Mouse (Mus musculus): ENCODE data around the gene Sh3rf1. TPM values are rescaled to one million over a fixed set of nuclear protein-coding genes. Genes with fewer than 3 reads are reported as not detected.

The Sh3rf1 gene
- polyA plus RNA-seq, 1 experiment: 5.5 TPM

- Histone ChIP-seq H3K4me3 (replicated peaks; ENCODE audit: insufficient read depth, low read depth, low read length) (no peak overlapping the region), H3K27ac (ENCODE audit: insufficient read depth, low read length) (no peak overlapping the region), H3K4me1 (ENCODE audit: control insufficient read depth, insufficient read depth, low read length) (no peaks in the 10 kb centered on the region), H3K27me3 (ENCODE audit: control insufficient read depth, insufficient read depth, low read length) (no peaks in the 10 kb centered on the region)
- no peak for TF ChIP-seq CTCF (IDR thresholded peaks at IDR 0.05; ENCODE audit: borderline replicate concordance, insufficient read depth, low read depth, low read length)
- TF ChIP-seq POLR2A (IDR thresholded peaks at IDR 0.05; ENCODE audit: borderline replicate concordance, insufficient read depth, low read length): no peak
- DNase-seq: no peak
- 82% methylated on average over 5 of the region's 5 CpGs for WGBS
Measured at GRCm38 (mm10) chr8:61355503-61355902, 131.8 kb downstream of the Sh3rf1 start.

GRCm38 (mm10) chr8:61359004-61359403, 135.3 kb downstream of the Sh3rf1 start:
- no peak overlapping the region for H3K4me3 ChIP-seq (replicated peaks; ENCODE audit: insufficient read depth, low read depth, low read length)
- no peak overlapping the region for H3K27ac ChIP-seq (ENCODE audit: insufficient read depth, low read length)
- no peak for DNase-seq
- H3K27me3 ChIP-seq (ENCODE audit: control insufficient read depth, insufficient read depth, low read length): no peaks in the 10 kb centered on the region
- no peaks in the 10 kb centered on the region for H3K4me1 ChIP-seq (ENCODE audit: control insufficient read depth, insufficient read depth, low read length)
- TF ChIP-seq POLR2A (IDR thresholded peaks at IDR 0.05; ENCODE audit: borderline replicate concordance, insufficient read depth, low read length) (no peak), CTCF (IDR thresholded peaks at IDR 0.05; ENCODE audit: borderline replicate concordance, insufficient read depth, low read depth, low read length) (no peak)
- 67% methylated on average over 8 of the region's 8 CpGs for WGBS

GRCm38 (mm10) chr8:61359851-61360272, 136.2 kb downstream of the Sh3rf1 start:
- Histone ChIP-seq H3K4me1 (ENCODE audit: control insufficient read depth, insufficient read depth, low read length) (no peaks in the 10 kb centered on the region), H3K27ac (ENCODE audit: insufficient read depth, low read length) (no peak overlapping the region), H3K4me3 (replicated peaks; ENCODE audit: insufficient read depth, low read depth, low read length) (no peak overlapping the region), H3K27me3 (ENCODE audit: control insufficient read depth, insufficient read depth, low read length) (no peaks in the 10 kb centered on the region)
- DNase-seq: no peak
- WGBS: 23% methylated on average over 10 of the region's 10 CpGs
- TF ChIP-seq CTCF (IDR thresholded peaks at IDR 0.05; ENCODE audit: borderline replicate concordance, insufficient read depth, low read depth, low read length) (no peak), POLR2A (IDR thresholded peaks at IDR 0.05; ENCODE audit: borderline replicate concordance, insufficient read depth, low read length) (no peak)

- DNase-seq: no peak
- Histone ChIP-seq H3K27ac (ENCODE audit: insufficient read depth, low read length) (no peak overlapping the region), H3K27me3 (ENCODE audit: control insufficient read depth, insufficient read depth, low read length) (no peaks in the 10 kb centered on the region), H3K4me1 (ENCODE audit: control insufficient read depth, insufficient read depth, low read length) (no peaks in the 10 kb centered on the region), H3K4me3 (replicated peaks; ENCODE audit: insufficient read depth, low read depth, low read length) (no peak overlapping the region)
- TF ChIP-seq POLR2A (IDR thresholded peaks at IDR 0.05; ENCODE audit: borderline replicate concordance, insufficient read depth, low read length): no peak
- TF ChIP-seq CTCF (IDR thresholded peaks at IDR 0.05; ENCODE audit: borderline replicate concordance, insufficient read depth, low read depth, low read length): no peak
- 88% methylated on average over 4 of the region's 4 CpGs for WGBS
Measured at GRCm38 (mm10) chr8:61360362-61360761, 136.7 kb downstream of the Sh3rf1 start.

- WGBS: 89% methylated on average over 11 of the region's 11 CpGs
- no peaks in the 10 kb centered on the region for H3K27me3 ChIP-seq (ENCODE audit: control insufficient read depth, insufficient read depth, low read length)
- TF ChIP-seq CTCF (IDR thresholded peaks at IDR 0.05; ENCODE audit: borderline replicate concordance, insufficient read depth, low read depth, low read length) (no peak), POLR2A (IDR thresholded peaks at IDR 0.05; ENCODE audit: borderline replicate concordance, insufficient read depth, low read length) (no peak)
- no peak overlapping the region for H3K4me3 ChIP-seq (replicated peaks; ENCODE audit: insufficient read depth, low read depth, low read length)
- no peaks in the 10 kb centered on the region for H3K4me1 ChIP-seq (ENCODE audit: control insufficient read depth, insufficient read depth, low read length)
- no peak overlapping the region for H3K27ac ChIP-seq (ENCODE audit: insufficient read depth, low read length)
- DNase-seq: no peak
Measured at GRCm38 (mm10) chr8:61361476-61361875, 137.8 kb downstream of the Sh3rf1 start.

- no peak overlapping the region for H3K4me3 ChIP-seq (replicated peaks; ENCODE audit: insufficient read depth, low read depth, low read length)
- DNase-seq: no peak
- H3K27me3 ChIP-seq (ENCODE audit: control insufficient read depth, insufficient read depth, low read length): no peaks in the 10 kb centered on the region
- TF ChIP-seq CTCF (IDR thresholded peaks at IDR 0.05; ENCODE audit: borderline replicate concordance, insufficient read depth, low read depth, low read length) (no peak), POLR2A (IDR thresholded peaks at IDR 0.05; ENCODE audit: borderline replicate concordance, insufficient read depth, low read length) (no peak)
- 79% methylated on average over 9 of the region's 9 CpGs for WGBS
- no peaks in the 10 kb centered on the region for H3K4me1 ChIP-seq (ENCODE audit: control insufficient read depth, insufficient read depth, low read length)
- no peak overlapping the region for H3K27ac ChIP-seq (ENCODE audit: insufficient read depth, low read length)
Measured at GRCm38 (mm10) chr8:61362301-61362913, 138.7 kb downstream of the Sh3rf1 start.

GRCm38 (mm10) chr8:61373303-61373702, 149.6 kb downstream of the Sh3rf1 start:
- no peaks in the 10 kb centered on the region for H3K4me1 ChIP-seq (ENCODE audit: control insufficient read depth, insufficient read depth, low read length)
- 94% methylated on average over 9 of the region's 9 CpGs for WGBS
- TF ChIP-seq CTCF (IDR thresholded peaks at IDR 0.05; ENCODE audit: borderline replicate concordance, insufficient read depth, low read depth, low read length) (no peak), POLR2A (IDR thresholded peaks at IDR 0.05; ENCODE audit: borderline replicate concordance, insufficient read depth, low read length) (no peak)
- no peak overlapping the region for H3K27ac ChIP-seq (ENCODE audit: insufficient read depth, low read length)
- H3K4me3 ChIP-seq (replicated peaks; ENCODE audit: insufficient read depth, low read depth, low read length): no peak overlapping the region
- no peak for DNase-seq
- H3K27me3 ChIP-seq (ENCODE audit: control insufficient read depth, insufficient read depth, low read length): no peaks in the 10 kb centered on the region

- TF ChIP-seq POLR2A (IDR thresholded peaks at IDR 0.05; ENCODE audit: borderline replicate concordance, insufficient read depth, low read length): no peak
- no peak for TF ChIP-seq CTCF (IDR thresholded peaks at IDR 0.05; ENCODE audit: borderline replicate concordance, insufficient read depth, low read depth, low read length)
- DNase-seq: no peak
- 79% methylated on average over 16 of the region's 16 CpGs for WGBS
- no peak overlapping the region for H3K4me3 ChIP-seq (replicated peaks; ENCODE audit: insufficient read depth, low read depth, low read length)
- no peaks in the 10 kb centered on the region for H3K27me3 ChIP-seq (ENCODE audit: control insufficient read depth, insufficient read depth, low read length)
- H3K27ac ChIP-seq (ENCODE audit: insufficient read depth, low read length): no peak overlapping the region
- H3K4me1 ChIP-seq (ENCODE audit: control insufficient read depth, insufficient read depth, low read length): no peaks in the 10 kb centered on the region
Measured at GRCm38 (mm10) chr8:61374059-61374755, 150.5 kb downstream of the Sh3rf1 start.
